In genomic region chr16:31433466-31434110, GRCm38 (mm10) we compare ENCODE assay signal across 12 mouse cellular contexts. TPM values are rescaled to one million over a fixed set of nuclear protein-coding genes. Genes with fewer than 3 reads are reported as not detected.
DNase-seq lines count a peak whose midpoint lies in the region; ATAC-seq and TF ChIP-seq lines count a peak whose summit lies in the region.
"Had no signal": no experiment of that assay in that cellular context is flagged by ENCODE, and none has a peak within 500 bp of the region (broad histone marks: within the 10 kb centered on the region; RNA-seq: fewer than 3 reads in every experiment).

No protein-coding gene starts in this region.

- no peak overlapping the region for H3K9ac ChIP-seq in forebrain, embryonic 13.5 days
- H3K9ac ChIP-seq in forebrain, embryonic 16.5 days (replicated peaks; ENCODE audit: low read depth, low read length): no peak overlapping the region
- no peak overlapping the region for H3K9ac ChIP-seq in lung, embryonic 14.5 days
- 0 out of 2 replicates have a peak overlapping the region, but pooled peaks have one; percentile 32 for H3K9ac ChIP-seq in embryonic facial prominence, embryonic 13.5 days
- 0 out of 2 replicates have a peak overlapping the region, but pooled peaks have one; percentile 8 for H3K9ac ChIP-seq in limb, embryonic 15.5 days
- H3K9ac ChIP-seq: midbrain, embryonic 12.5 days had no signal

- DNase-seq in lung, embryonic 14.5 days: peak; percentile 82
- no peak for DNase-seq in lung, adult 2 months
- DNase-seq in thymus, postnatal 0 days (ENCODE audit: low spot score): no peak
- DNase-seq: adrenal gland, postnatal 25 days; lung, adult 18-20 months had no signal

- ATAC-seq in forebrain, embryonic 13.5 days: no peak
- no peak for ATAC-seq in forebrain, embryonic 16.5 days
- ATAC-seq in lung, embryonic 14.5 days (ENCODE audit: insufficient read depth): no peak
- ATAC-seq in embryonic facial prominence, embryonic 13.5 days (ENCODE audit: insufficient number of reproducible peaks, insufficient read depth, low FRiP score, low TSS enrichment, low read depth): no peak
- ATAC-seq in limb, embryonic 15.5 days (ENCODE audit: insufficient number of reproducible peaks, low FRiP score, low TSS enrichment, low read depth): no peak
- no peak for ATAC-seq in megakaryocyte-erythroid progenitor cell, adult 5-6 weeks (replicated peaks; ENCODE audit: low FRiP score, low TSS enrichment, poor library complexity, severe bottlenecking)
- ATAC-seq: Patski had no signal

- H3K36me3 ChIP-seq in forebrain, embryonic 13.5 days (ENCODE audit: poor library complexity, severe bottlenecking): peaks cover 12% of the 10 kb centered on the region
- H3K36me3 ChIP-seq in forebrain, embryonic 16.5 days (ENCODE audit: control insufficient read depth, insufficient read depth): peaks cover 6% of the 10 kb centered on the region
- H3K36me3 ChIP-seq in lung, embryonic 14.5 days (ENCODE audit: insufficient read depth): no peaks in the 10 kb centered on the region
- 0 out of 2 replicates have a peak, but pooled peaks cover 6% of the 10 kb centered on the region for H3K36me3 ChIP-seq in embryonic facial prominence, embryonic 13.5 days
- no peaks in the 10 kb centered on the region for H3K36me3 ChIP-seq in limb, embryonic 15.5 days

- H3K4me2 ChIP-seq in forebrain, embryonic 13.5 days: no peak overlapping the region
- no peak overlapping the region for H3K4me2 ChIP-seq in forebrain, embryonic 16.5 days (ENCODE audit: low read length)
- no peak overlapping the region for H3K4me2 ChIP-seq in lung, embryonic 14.5 days
- H3K4me2 ChIP-seq in embryonic facial prominence, embryonic 13.5 days: no peak overlapping the region
- no peak overlapping the region for H3K4me2 ChIP-seq in limb, embryonic 15.5 days
- H3K4me2 ChIP-seq: midbrain, embryonic 12.5 days had no signal

- no peaks in the 10 kb centered on the region for H3K27me3 ChIP-seq in forebrain, embryonic 13.5 days
- no peaks in the 10 kb centered on the region for H3K27me3 ChIP-seq in forebrain, embryonic 16.5 days (replicated peaks; ENCODE audit: control insufficient read depth, insufficient read depth, low read length)
- H3K27me3 ChIP-seq in lung, embryonic 14.5 days (ENCODE audit: insufficient read depth, low read length): peaks cover 6% of the 10 kb centered on the region
- H3K27me3 ChIP-seq in embryonic facial prominence, embryonic 13.5 days: peaks cover 2% of the 10 kb centered on the region
- no peaks in the 10 kb centered on the region for H3K27me3 ChIP-seq in limb, embryonic 15.5 days

- TF ChIP-seq CTCF in lung, embryonic 14.5 days (IDR thresholded peaks at IDR 0.05; ENCODE audit: low read depth): no peak
- no peak for TF ChIP-seq CTCF in lung, adult 2 months (IDR thresholded peaks at IDR 0.05; ENCODE audit: insufficient read depth, low read length)

- peak overlapping the region; percentile 44 for H3K27ac ChIP-seq in forebrain, embryonic 13.5 days
- no peak overlapping the region for H3K27ac ChIP-seq in forebrain, embryonic 16.5 days (ENCODE audit: low read length)
- no peak overlapping the region for H3K27ac ChIP-seq in lung, embryonic 14.5 days (ENCODE audit: low read depth)
- H3K27ac ChIP-seq in embryonic facial prominence, embryonic 13.5 days: peak overlapping the region; percentile 58
- H3K27ac ChIP-seq in limb, embryonic 15.5 days: peak overlapping the region; percentile 59
- H3K27ac ChIP-seq: midbrain, embryonic 12.5 days had no signal

- TF ChIP-seq POLR2A in lung, adult 2 months (IDR thresholded peaks at IDR 0.05; ENCODE audit: borderline replicate concordance, extremely low read depth, low read depth, low read length): no peak

- 54% methylated on average over 12 of the region's 12 CpGs for WGBS in forebrain, embryonic 13.5 days
- 48% methylated on average over 12 of the region's 12 CpGs for WGBS in forebrain, embryonic 16.5 days
- 57% methylated on average over 12 of the region's 12 CpGs for WGBS in lung, embryonic 14.5 days
- WGBS in lung, adult 2 months: 69% methylated on average over 12 of the region's 12 CpGs
- WGBS in embryonic facial prominence, embryonic 13.5 days: 63% methylated on average over 12 of the region's 12 CpGs
- WGBS in limb, embryonic 15.5 days: 67% methylated on average over 12 of the region's 12 CpGs

- H3K4me1 ChIP-seq in forebrain, embryonic 13.5 days: peaks cover 36% of the 10 kb centered on the region
- H3K4me1 ChIP-seq in forebrain, embryonic 16.5 days (replicated peaks; ENCODE audit: control insufficient read depth, insufficient read depth, low read length): peaks cover 36% of the 10 kb centered on the region
- peaks cover 9% of the 10 kb centered on the region; the same call in 1 of the 2 replicates for H3K4me1 ChIP-seq in lung, embryonic 14.5 days (ENCODE audit: insufficient read depth)
- H3K4me1 ChIP-seq in lung, adult 2 months (ENCODE audit: control insufficient read depth, insufficient read depth, low read length): peaks cover 4% of the 10 kb centered on the region
- H3K4me1 ChIP-seq in embryonic facial prominence, embryonic 13.5 days: peaks cover 16% of the 10 kb centered on the region; the same call in 1 of the 2 replicates
- H3K4me1 ChIP-seq in limb, embryonic 15.5 days: peaks cover 16% of the 10 kb centered on the region

- H3K4me3 ChIP-seq in forebrain, embryonic 13.5 days: no peak overlapping the region
- H3K4me3 ChIP-seq in forebrain, embryonic 16.5 days (replicated peaks; ENCODE audit: low read length): no peak overlapping the region
- no peak overlapping the region for H3K4me3 ChIP-seq in lung, embryonic 14.5 days (ENCODE audit: low read depth, low read length)
- H3K4me3 ChIP-seq in lung, adult 2 months (replicated peaks; ENCODE audit: extremely low read depth, low read depth, low read length): no peak overlapping the region
- no peak overlapping the region for H3K4me3 ChIP-seq in embryonic facial prominence, embryonic 13.5 days
- H3K4me3 ChIP-seq in limb, embryonic 15.5 days: no peak overlapping the region
- H3K4me3 ChIP-seq: midbrain, embryonic 12.5 days had no signal

- no peaks in the 10 kb centered on the region for H3K9me3 ChIP-seq in forebrain, embryonic 13.5 days (replicated peaks)
- no peaks in the 10 kb centered on the region for H3K9me3 ChIP-seq in forebrain, embryonic 16.5 days (ENCODE audit: control insufficient read depth, low read length)
- no peaks in the 10 kb centered on the region for H3K9me3 ChIP-seq in lung, embryonic 14.5 days (ENCODE audit: low read depth, low read length)
- H3K9me3 ChIP-seq in embryonic facial prominence, embryonic 13.5 days: no peaks in the 10 kb centered on the region
- H3K9me3 ChIP-seq in limb, embryonic 15.5 days: no peaks in the 10 kb centered on the region
- H3K9me3 ChIP-seq: midbrain, embryonic 12.5 days had no signal

RNA-seq across cellular contexts. Expression of gene Bdh1, which starts 11.5 kb away (rescaled TPM):
- 71.3 and 88.7 TPM in 2 replicates for polyA plus RNA-seq in forebrain, embryonic 13.5 days (2015; fragmentation: Nextera tagmentation; extraction: Ambion mirVana)
- 152 and 155 TPM in 2 replicates for polyA plus RNA-seq in forebrain, embryonic 16.5 days (2015; fragmentation: Nextera tagmentation; extraction: Ambion mirVana)
- polyA plus RNA-seq in lung, embryonic 14.5 days (2014; fragmentation: Nextera tagmentation; extraction: Ambion mirVana): 3.1 and 5.7 TPM in 2 replicates
- 5.7 and 10.2 TPM in 2 replicates for polyA plus RNA-seq in lung, adult 2 months (2012; rRNA removed)
- 23.7 and 31.9 TPM in 2 replicates for polyA plus RNA-seq in embryonic facial prominence, embryonic 13.5 days (2015; fragmentation: Nextera tagmentation; extraction: Ambion mirVana)
- 33.6 and 43.4 TPM in 2 replicates for polyA plus RNA-seq in limb, embryonic 15.5 days (2015; fragmentation: Nextera tagmentation; extraction: Ambion mirVana)
- polyA plus RNA-seq in thymus, postnatal 0 days (2015; fragmentation: Nextera tagmentation; extraction: Ambion mirVana): 76.1 and 78.6 TPM in 2 replicates
- 11.0 and 16.7 TPM in 2 replicates for total RNA-seq in megakaryocyte-erythroid progenitor cell, adult 5-6 weeks (2014; fragmentation: Nextera tagmentation)
- 23.5 and 47.3 TPM in 2 replicates for total RNA-seq in megakaryocyte-erythroid progenitor cell, adult 5-6 weeks (2017)

Comparison
In these comparisons a context has a peak if more than half of its experiments do, and no peak if none do; other contexts are left out.
1. H3K27ac ChIP-seq: peak in forebrain, embryonic 13.5 days (single experiment), embryonic facial prominence, embryonic 13.5 days (single experiment) and limb, embryonic 15.5 days (single experiment); none in forebrain, embryonic 16.5 days (single experiment) and lung, embryonic 14.5 days (single experiment).
2. H3K9ac ChIP-seq: peak in embryonic facial prominence, embryonic 13.5 days (single experiment) and limb, embryonic 15.5 days (single experiment); none in forebrain, embryonic 13.5 days (single experiment), forebrain, embryonic 16.5 days (single experiment) and lung, embryonic 14.5 days (single experiment).